Mouse (Mus musculus) layer of hippocampus, adult 2 months (tissue): Measurements from ENCODE around the gene Ryr1. TPM values are rescaled to one million over a fixed set of nuclear protein-coding genes. Genes with fewer than 3 reads are reported as not detected.

ENCODE experiments used
- DNase-seq, 2 experiments: peaks; one replicate each; pipeline ENCODE4 v3.0.0; 2022; ENCODE audit warnings: low spot score in 2 of 2
- H3K27ac ChIP-seq: fragments of 200-600 bp; 2 replicates; pipeline ENCODE4 v1.8.1; 2022
- H3K4me3 ChIP-seq: fragments of 200-600 bp; 2 replicates; pipeline ENCODE4 v1.8.1; 2022; ENCODE audit warnings: mild to moderate bottlenecking
- CTCF ChIP-seq: fragments of 200-600 bp; conservative IDR thresholded peaks from 2 replicates; pipeline ENCODE4 v1.8.1; 2022; ENCODE audit warnings: antibody characterized with exemption, mild to moderate bottlenecking, moderate library complexity
- microRNA-seq, 2 experiments: library from miRNA; unstranded; fragments of <30 nt; microRNA quantifications; one replicate each; pipeline ENCODE4 v1.2.0; 2021
- total RNA-seq, 2 experiments: library from RNA; stranded (reverse); gene quantifications; 2 replicates each; pipeline ENCODE4 v1.2.3; 2021

Gene Ryr1
- total RNA-seq, 2 experiments from 2014 or later, result 19.6 to 23.3 TPM

DNA sequence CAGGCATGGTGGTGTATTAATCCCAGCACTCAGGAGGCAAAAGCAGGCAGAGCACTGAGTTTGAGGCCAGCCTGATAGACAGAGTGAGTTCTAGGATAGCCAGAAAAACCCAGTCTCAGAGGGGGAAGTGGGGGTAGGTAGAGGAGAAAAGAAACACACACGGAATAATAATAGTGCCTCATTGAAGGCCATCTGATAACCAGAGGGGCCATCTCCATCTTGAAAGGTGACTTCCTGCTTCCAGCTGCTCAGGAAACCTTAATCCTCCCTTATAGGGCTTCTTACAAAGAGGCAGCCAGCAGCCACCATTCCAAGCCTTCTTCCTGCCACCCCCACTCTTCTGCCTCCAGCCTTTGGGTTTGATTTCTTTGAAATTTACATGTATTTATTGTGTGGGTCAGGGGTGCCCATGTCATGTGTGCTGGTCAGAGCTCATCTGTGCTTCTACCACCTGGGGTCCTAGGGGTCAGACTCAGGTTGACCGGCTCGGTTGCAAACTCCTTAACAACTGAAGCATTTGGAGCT is 161.5 kb downstream of the Ryr1 start:
- Histone ChIP-seq H3K27ac (no peak overlapping the region), H3K4me3 (no peak overlapping the region)
- no peak for DNase-seq
- no peak for TF ChIP-seq CTCF

DNA sequence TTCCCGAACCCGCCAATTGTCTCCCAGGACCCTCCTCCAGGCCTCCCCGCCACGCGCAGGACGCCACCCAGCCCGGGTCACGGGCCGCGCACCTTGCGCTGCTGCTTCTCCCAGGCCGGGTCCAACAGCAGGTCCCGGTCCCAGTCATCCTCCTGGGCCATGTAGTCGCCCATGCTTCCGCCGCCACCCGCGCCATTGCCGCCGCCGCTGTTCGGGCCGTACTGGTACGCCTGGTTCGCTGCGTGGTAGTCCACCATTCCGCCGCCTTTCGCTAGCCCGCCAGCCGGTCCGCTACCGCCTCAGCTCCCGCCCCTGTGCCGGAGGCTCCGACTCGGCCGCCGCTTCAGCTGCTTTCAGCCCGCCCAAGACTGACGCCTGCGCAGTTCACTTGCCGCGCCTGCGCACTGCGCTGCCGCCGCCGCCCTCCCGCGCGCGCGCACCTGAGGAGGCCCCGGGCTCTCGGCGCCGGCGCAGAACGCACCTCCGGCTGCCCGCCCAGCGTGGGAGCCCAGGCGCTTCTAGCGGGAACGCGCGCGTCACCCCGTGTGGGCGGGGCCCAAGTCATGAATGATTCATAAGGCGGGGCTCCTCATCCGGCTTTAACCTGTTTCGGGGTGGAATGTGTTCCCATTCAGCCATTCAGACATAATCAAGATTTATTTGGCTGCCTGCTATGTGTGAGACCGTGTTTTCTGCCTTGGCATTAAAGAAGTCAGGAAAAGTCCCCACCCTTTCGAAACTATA is 162.9 kb downstream of the Ryr1 start, which contains the start of gene Actn4:
Gene Actn4 (minus strand): TSS at position 414 of the 744 bp plus-strand sequence.
- TF ChIP-seq CTCF, result no peak
- Histone ChIP-seq H3K4me3 (peak within 1 kb of the TSS; percentile 98), H3K27ac (peak within 1 kb of the TSS; percentile 90)
- DNase-seq, result peak; percentile 98 to 99

- peak overlapping the region; percentile 98 for H3K4me3 ChIP-seq
- no peak for TF ChIP-seq CTCF
- no peak for DNase-seq
- H3K27ac ChIP-seq, result peak overlapping the region; percentile 90
Measured at GRCm38 (mm10) chr7:28961584-28961926, 163.4 kb downstream of the Ryr1 start.

DNA sequence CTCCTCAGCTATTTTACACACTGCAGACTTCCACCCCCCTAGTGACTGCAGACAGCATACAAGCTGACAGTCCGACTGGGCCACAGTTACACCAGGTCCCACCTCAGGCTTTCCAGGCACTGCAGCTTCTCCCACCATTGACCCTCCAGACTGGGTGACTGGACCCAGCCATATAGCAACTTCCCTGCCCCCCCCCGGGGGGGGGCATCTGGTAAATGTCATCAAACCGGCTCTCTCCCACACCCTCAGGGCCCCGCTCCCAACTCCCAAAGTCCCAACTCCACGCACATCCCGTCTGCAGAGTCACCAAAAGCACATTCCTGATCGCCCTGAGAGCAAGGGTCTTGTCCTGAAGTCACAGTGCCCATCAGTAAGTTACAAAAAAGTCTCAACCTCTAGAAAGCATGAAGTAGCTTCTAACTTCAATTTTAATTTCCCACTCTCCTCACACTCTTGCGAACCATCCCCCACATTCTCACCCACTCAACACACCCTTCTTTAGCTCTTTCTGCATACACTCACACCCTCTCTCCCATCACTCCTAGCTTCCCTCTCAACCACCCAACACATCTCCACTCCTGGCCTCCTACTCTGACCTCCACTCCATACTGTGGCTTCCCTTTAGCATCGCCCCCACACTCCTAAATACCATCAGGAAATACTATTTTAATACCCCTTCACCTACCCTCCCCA is 164.5 kb downstream of the Ryr1 start:
- peak overlapping the region; percentile 98 for H3K4me3 ChIP-seq
- peak overlapping the region; percentile 90 for H3K27ac ChIP-seq
- no peak for DNase-seq
- no peak for TF ChIP-seq CTCF

- Histone ChIP-seq H3K4me3 (peak overlapping the region; percentile 98), H3K27ac (peak overlapping the region; percentile 7; the same call in 1 of the 2 replicates)
- TF ChIP-seq CTCF, result no peak
- no peak for DNase-seq
Measured at GRCm38 (mm10) chr7:28959505-28960045, 165.4 kb downstream of the Ryr1 start.

GRCm38 (mm10) chr7:28958770-28959169 is 166.2 kb downstream of the Ryr1 start:
- TF ChIP-seq CTCF, result no peak
- peak overlapping the region; percentile 28; the same call in 1 of the 2 replicates for H3K27ac ChIP-seq
- no peak for DNase-seq
- no peak overlapping the region for H3K4me3 ChIP-seq

GRCm38 (mm10) chr7:28957997-28958725 is 166.8 kb downstream of the Ryr1 start:
- no peak for DNase-seq
- TF ChIP-seq CTCF, result no peak
- Histone ChIP-seq H3K4me3 (no peak overlapping the region), H3K27ac (no peak overlapping the region)

- no peak for TF ChIP-seq CTCF
- H3K4me3 ChIP-seq, result no peak overlapping the region
- DNase-seq, result no peak
- H3K27ac ChIP-seq, result no peak overlapping the region; the same call in 1 of the 2 replicates
Measured at GRCm38 (mm10) chr7:28957286-28957685, 167.7 kb downstream of the Ryr1 start.

- Histone ChIP-seq H3K4me3 (no peak overlapping the region), H3K27ac (peak overlapping the region; percentile 66; the same call in 1 of the 2 replicates)
- no peak for DNase-seq
- TF ChIP-seq CTCF, result no peak
Measured at GRCm38 (mm10) chr7:28956270-28956669, 168.7 kb downstream of the Ryr1 start.

DNA sequence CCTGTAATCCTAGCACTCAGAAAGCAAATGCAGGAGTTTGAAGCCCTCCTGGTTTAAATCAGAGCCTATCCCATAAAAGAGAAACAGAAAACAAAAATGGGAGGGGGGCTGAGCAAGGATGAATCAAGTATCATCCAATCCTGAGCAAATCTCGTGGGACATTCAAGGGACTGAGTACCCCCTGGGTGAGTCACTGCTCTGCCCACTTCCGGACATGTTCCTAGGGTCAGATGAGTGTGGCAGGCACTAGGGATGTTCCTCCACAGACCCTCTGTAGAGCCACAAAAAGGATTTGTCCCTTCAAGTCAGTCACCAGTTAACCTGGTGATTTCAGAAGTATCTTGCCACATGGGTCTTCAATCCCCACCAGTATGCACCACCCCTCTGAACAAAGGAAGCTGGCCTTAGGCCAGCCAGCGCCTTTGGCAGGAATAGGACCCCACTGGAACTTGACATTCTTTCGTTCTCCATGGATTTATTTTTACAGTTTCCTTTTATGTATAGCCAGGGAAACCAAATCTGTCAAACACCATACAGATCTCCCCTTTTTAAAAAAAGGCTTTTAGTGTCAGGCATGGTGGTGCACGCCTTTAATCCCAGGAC is 169.6 kb downstream of the Ryr1 start:
- no peak overlapping the region for H3K4me3 ChIP-seq
- peak overlapping the region; percentile 66 for H3K27ac ChIP-seq
- DNase-seq, result no peak
- no peak for TF ChIP-seq CTCF

DNA sequence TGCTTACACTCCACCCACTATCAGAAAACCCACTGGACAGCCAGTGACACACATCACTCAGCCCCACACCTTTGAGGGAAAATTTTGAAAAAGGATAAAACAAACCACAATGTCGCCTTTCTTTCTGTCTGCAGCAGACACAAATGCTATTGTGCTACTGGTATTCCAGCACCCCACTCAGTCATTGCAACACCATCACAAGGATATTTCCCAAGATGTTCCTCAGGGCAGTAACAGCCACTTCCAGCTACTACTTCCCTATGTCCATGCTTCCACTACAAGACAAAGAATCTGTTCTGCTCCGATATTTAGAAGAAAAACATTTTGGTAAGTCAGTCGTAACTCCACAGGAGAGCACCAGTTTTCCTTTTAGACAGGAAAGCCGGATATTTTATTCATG is 170.2 kb downstream of the Ryr1 start:
- H3K27ac ChIP-seq, result peak overlapping the region; percentile 66
- DNase-seq, result no peak
- no peak overlapping the region; the same call in 1 of the 2 replicates for H3K4me3 ChIP-seq
- no peak for TF ChIP-seq CTCF

DNA sequence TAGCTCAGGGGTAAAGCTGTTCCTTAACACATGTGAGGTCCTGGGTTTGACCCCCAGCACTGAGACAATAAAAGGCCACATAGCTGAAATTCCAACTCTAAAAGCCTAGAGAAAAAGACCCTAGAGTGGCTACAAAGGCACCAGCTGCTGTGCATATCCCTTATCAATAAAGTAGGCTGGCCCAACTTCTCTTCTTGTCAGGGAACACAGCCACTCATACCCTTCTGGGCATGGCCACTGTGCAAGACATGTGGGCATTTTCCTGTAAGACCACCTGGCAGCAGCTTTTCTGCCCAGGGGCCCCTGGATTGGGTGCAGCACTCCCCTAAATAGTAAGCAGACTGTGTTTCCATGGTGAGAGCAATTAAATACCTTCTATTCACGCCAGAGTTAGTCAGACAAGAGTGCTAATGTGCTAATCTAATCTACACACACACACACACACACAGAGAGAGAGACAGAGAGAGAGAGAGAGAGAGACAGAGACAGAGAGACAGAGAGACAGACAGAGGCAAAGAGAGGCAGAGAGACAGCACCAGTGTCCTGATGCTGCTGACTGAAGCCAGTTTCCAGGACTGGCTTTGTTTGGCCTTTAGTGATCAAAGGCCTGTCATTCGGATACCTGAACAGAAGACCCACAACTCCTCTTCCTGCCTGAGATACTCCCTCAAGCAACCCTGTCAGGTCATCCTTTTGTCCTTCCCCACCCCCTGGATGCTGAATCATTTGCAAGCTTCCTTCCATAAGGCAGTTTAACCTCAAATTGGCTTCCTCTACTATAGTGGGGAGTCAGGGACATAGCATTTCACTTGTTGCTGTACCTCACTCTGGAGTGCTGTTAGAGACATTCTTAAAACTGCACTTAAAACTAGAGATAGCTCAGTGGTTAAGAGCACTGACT is 171.3 kb downstream of the Ryr1 start:
- DNase-seq, result peak in 1 of 2 experiments; percentile 22
- no peak overlapping the region for H3K4me3 ChIP-seq
- H3K27ac ChIP-seq, result peak overlapping the region; percentile 76
- no peak for TF ChIP-seq CTCF

Small RNA genes within 50 kb of the gene (microRNA-seq; reads per million reads assigned to microRNA genes)
- 0 reads per million in 2 experiments for gene Gm44408
- 0 reads per million in 2 experiments for gene Mir1963

Other genes starting within 250 kb of the Ryr1 start
- gene Capn12, start 243.8 kb downstream of the Ryr1 start, total RNA-seq, result under 1 TPM; 0.15 to 0.29 TPM
- gene Actn4, start 162.8 kb downstream of the Ryr1 start, total RNA-seq, result 100 to 1,000 TPM; 131 to 134 TPM
- gene Eif3k, start 143.3 kb downstream of the Ryr1 start, total RNA-seq, result 100 to 1,000 TPM; 198 to 202 TPM
- gene Map4k1, start 143.1 kb downstream of the Ryr1 start, total RNA-seq, result 1 to 10 TPM in 1 of 2 experiments, under 1 TPM in 1; 0.90 to 1.8 TPM
- gene Rasgrp4, start 9.7 kb upstream of the Ryr1 start, total RNA-seq, result under 1 TPM; 0.91 to 0.97 TPM
- 10 to 100 TPM; 28.1 to 29.3 TPM for gene Fam98c, start 31.1 kb upstream of the Ryr1 start, total RNA-seq
- gene Ggn, start 45.0 kb upstream of the Ryr1 start, total RNA-seq, result under 1 TPM; 0.88 to 0.95 TPM
- gene Spred3, start 45.2 kb upstream of the Ryr1 start, total RNA-seq, result 10 to 100 TPM; 46.9 to 48.1 TPM
- 100 to 1,000 TPM; 131 to 133 TPM for gene Psmd8, start 55.5 kb upstream of the Ryr1 start, total RNA-seq
- 1 to 10 TPM; 1.2 to 2.4 TPM for gene Catsperg1, start 88.9 kb upstream of the Ryr1 start, total RNA-seq
- 1 to 10 TPM; 2.2 to 2.4 TPM for gene Kcnk6, start 107.3 kb upstream of the Ryr1 start, total RNA-seq
- gene Yif1b, start 113.2 kb upstream of the Ryr1 start, total RNA-seq, result 10 to 100 TPM; 40.7 to 42.9 TPM
- gene 2200002D01Rik, start 123.3 kb upstream of the Ryr1 start, total RNA-seq, result under 1 TPM in 1 of 2 experiments, not detected in 1; 0.36 TPM
- 10 to 100 TPM; 18.3 to 21.7 TPM for gene Spint2, start 156.7 kb upstream of the Ryr1 start, total RNA-seq
- gene Ppp1r14a, start 164.1 kb upstream of the Ryr1 start, total RNA-seq, result 10 to 100 TPM; 20.8 to 21.6 TPM
- gene Dpf1, start 178.8 kb upstream of the Ryr1 start, total RNA-seq, result 100 to 1,000 TPM; 106 to 113 TPM